Mouse (Mus musculus) T-helper 1 cell (primary cell): ENCODE results near the gene Ap2a2.
"Not testable (repeated sequence)": the region's sequence is repeated elsewhere in the genome, so short reads cannot be mapped to it uniquely, and the experiment has no call there.

Experiments used
- in situ Hi-C: fragments of 300-600 bp; cut with MboI, MseI; formaldehyde crosslinking; loops from one replicate; pipeline ENCODE4 v1.15.1; 2025; ENCODE audit warnings: high pct_unique_total_duplicates

The Ap2a2 gene

GRCm38 (mm10) chr7:141596971-141597370 is 35.0 kb downstream of the Ap2a2 start:
- in situ Hi-C loops = no loop called here

DNA sequence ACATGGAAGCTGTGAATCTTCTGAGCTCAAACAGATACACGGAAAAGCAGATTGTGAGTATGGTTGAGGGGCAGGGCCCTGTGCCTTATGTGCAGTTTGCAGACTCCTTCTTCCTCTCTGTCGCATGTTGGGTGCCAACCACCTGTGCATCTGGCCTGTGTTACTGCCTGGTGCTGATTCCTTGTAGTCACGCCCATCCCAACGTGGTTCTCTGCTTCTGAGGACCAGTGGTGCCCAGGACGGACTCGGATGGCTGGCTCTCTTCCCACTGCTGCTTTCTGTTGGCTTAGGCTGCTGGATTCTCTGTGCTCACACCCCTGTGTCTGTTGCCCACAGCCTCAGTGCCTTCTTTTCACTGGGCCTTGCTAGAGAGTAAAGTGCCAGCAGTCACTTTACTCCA is 35.6 kb downstream of the Ap2a2 start:
- in situ Hi-C loops = no loop called here

DNA sequence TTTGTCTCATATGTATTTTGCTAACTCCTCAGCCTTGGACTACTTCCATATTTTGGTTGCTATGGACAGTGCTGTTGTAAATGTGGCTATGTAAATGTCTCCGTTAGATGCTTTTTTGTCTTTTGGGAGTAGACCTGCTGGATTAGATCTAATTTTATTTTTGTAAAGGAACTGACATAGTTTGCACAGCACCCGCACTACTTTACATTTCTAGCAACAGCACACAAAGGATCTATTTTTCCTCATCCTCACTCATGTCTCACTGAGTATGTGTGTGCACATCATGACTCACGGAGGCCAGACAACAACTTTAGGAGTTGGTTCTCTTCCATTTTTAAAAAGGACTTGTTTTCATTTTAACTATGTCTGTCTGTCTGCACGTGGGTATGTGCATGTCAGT is 45.7 kb downstream of the Ap2a2 start:
- in situ Hi-C loops = no loop called here

DNA sequence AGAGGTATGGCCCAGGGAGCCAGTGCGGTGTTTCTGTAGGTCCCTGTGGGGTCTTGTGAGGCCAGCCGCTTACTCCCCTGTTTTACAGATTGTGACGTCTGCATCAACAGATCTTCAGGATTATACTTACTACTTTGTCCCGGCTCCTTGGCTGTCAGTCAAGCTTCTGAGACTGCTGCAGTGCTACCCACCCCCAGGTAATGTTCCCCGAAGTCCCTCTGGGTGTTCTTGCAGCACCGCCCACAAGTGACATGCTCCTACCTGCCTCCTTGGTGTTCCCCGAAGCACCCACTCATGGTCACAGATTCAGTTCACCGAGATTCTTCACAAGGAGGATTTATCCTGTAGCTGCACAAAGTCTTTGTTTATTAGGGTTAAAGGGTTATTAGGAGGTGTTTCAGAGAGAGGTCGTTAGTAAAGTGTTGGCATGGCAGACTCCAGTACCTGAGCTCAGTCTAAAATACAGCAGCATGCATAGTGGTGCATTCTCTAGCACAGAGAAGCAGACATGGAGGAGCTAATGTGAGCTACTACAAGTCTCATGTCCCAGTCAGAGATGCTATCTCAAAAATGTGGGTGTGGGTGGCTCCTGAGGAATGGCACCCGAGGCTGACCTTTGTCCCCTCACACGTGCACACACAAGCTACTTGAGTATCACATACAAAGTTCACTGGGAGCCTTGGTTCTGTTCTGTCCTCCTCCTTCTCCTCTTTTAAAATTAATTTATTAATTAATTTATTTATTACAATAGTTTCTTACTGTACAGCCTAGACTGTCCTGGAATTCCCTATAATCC is 47.9 kb downstream of the Ap2a2 start:
- in situ Hi-C loops = no loop called here

- in situ Hi-C loops = no loop called here
These were observed 49.9 kb downstream of the Ap2a2 start for GRCm38 (mm10) chr7:141611711-141612370.

DNA sequence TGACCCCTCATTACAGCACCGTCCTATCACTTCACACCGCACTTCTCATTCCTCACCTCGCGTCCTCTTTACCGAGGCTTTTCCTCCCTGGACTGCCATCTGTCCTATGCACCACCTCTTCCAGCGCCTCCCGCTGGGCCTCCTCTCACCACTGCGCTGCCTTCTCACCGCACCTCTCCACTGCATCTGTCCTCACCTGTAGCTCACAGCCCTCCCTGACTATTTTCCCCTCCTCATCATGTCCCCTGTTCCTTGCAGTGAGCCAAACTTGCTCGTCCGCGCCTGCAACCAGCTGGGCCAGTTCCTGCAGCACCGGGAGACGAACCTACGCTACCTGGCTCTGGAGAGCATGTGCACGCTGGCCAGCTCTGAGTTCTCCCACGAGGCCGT is 50.4 kb downstream of the Ap2a2 start:
- in situ Hi-C loops = no loop called here

DNA sequence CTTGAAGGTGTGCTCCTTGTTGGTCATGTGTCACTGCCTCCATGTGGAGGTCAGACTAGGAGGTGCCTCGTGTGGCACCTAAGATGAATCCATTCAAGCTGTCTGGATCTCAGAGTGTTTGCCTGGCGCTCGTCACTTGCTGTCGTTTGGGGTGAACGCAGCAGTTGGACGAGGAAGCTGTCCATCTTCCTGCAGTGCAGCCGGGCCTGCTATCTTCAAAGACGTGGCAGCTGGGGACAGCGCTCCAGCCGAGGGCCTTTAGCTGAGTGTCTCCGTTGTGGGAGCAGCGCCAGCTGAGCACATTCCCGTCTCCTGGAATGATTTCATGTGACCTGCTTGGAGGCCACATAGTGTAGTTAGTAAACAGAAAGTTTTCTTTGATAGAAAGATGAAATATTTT is 50.8 kb downstream of the Ap2a2 start:
- in situ Hi-C loops = no loop called here

DNA sequence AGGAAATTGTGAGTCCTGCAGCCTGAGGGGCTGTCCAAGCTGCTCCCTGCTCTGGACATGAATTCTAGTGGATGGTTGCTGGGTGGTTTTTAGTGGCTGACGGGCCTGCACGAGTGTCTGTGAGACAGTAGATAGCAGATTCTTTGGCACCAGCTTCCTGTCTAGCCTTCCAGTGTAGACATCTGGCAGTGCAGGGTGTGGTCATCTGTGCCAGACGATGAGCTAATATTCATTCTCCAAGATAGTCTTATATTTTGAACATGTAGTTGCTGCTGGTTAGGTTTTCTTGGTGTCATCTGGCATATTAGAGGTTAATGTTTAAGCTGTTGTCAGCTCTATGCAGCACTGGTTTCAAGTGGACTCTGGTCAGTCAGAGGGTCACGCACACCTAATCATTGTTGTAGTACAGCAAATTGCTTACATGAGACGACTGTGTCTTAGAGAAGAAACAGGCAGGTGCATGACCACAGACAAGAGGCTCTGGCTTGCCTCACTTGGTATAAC is 52.4 kb downstream of the Ap2a2 start:
- in situ Hi-C loops = no loop called here

DNA sequence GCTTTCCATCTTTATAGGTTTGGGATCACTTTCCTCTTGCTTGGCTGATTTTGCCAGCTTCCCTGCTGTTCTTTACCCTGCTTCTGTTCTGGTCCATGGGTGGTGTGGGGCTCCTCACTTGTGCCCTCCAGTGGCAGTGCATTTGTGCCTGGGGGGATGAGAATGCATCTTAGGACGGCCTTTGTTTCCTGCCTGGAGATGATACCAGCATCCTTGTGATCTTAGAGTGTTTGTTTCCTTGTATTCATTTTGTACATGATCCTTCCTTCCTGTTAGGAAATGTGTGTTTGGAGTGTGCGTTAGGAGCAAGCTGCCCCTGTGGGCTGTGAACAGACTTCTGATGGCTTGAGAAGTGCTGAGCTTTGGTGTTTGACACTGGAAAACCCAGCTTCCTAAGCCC is 62.2 kb downstream of the Ap2a2 start:
- in situ Hi-C loops = no loop called here

DNA sequence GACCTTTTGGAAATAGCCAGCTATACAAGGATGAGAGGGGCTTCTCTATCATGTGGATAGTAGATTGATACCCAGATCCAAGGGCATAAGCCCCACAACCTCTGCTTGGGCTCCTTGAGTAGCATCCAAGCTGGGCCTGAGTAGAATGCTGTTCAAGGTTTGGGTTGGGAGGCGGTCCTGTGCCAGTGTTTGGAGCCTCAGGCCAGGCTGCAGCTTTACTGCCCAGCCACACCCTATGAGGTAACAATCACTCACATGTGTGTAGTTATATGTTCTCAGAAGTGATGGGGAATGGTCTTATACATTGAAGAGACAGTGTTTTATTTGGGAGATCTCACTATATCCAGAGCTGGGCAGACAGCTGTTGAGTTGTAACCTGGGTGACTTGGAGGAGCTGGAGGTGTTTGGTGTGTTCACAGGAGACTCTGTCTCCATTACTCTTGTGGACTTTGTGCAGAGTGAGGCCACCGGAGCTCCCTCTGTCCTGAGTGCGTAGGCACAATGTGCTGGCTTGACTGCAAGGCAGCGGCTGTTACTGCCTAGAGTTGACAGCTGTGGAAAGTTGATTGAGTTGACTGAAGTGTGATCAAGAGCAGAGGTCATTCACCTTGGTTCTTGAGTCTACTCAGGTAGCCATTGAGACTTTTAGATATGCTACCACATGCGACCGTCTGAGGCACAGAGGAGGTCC is 63.3 kb downstream of the Ap2a2 start:
- in situ Hi-C loops = no loop called here

- in situ Hi-C loops = no loop called here
These were observed 66.0 kb downstream of the Ap2a2 start for GRCm38 (mm10) chr7:141628018-141628417.

GRCm38 (mm10) chr7:141629241-141629640 is 67.3 kb downstream of the Ap2a2 start:
- in situ Hi-C loops = no loop called here

DNA sequence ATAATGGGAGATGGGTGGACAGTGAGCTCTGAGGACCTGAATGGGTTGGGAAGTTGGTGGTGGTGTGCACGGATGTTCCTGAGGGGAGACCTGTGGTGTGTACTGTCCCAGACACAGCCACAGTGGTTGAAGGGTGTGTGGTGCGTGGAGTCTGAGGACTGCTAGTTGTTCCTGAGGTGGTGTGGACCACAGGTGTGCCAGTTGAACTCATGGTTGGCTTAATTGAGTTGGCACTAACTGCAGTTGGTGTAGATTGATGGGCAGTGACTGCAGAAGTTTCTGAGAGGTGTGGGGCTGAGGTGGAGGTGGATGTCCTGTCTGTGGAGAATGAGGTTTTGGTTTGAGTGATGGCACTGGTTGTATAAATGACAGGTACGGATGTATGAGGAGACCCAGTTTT is 76.1 kb downstream of the Ap2a2 start:
- in situ Hi-C loops = not testable (repeated sequence)

- in situ Hi-C loops = not testable (repeated sequence)
These were observed 76.8 kb downstream of the Ap2a2 start for GRCm38 (mm10) chr7:141638513-141639334.

DNA sequence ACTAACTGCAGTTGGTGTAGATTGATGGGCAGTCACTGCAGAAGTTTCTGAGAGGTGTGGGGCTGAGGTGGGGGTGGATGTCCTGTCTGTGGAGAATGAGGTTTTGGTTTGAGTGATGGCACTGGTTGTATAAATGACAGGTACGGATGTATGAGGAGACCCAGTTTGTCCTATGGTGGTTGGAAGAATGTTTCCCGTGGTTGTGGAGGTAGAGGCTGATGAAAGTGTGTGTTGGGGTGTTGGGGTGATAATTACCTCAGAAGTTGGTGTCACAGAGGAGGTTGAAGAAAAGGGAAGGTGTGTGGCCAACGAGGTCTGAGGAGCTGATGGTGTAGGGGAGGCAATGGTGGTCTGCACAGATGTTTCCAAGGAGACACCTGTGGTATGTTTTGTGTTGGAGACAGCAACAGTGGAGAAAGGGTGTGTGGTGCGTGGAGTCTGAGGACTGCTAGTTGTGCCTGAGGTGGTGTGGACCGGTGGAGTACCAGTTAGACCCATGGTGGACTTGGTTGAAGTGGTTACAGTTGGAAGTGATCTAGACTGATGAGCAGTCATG is 77.4 kb downstream of the Ap2a2 start:
- in situ Hi-C loops = not testable (repeated sequence)

- in situ Hi-C loops = loop anchor here (10.0 kb wide), 1 partner anchor 102 kb away; no protein-coding TSS in a partner anchor
These were observed 80.4 kb downstream of the Ap2a2 start for GRCm38 (mm10) chr7:141642375-141642774.

DNA sequence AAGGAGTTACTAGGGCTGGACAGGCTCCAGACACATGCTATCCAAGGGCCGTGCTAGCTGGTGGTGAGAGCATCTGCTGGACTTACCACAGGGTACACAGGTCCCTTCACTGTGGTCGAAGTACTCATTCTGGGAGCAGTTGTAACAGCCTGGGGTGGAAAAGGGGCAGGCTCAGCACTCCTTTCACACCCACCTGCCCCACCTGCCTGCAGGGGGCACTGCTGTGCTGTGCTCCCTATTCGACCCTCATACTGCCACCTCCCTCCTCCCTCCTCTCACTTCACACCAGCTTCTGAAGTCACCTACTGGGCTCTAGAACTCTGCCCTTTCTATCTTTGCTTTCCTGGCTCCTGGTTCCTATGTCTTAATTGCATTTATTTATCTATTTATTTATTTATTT is 81.2 kb downstream of the Ap2a2 start:
- in situ Hi-C loops = loop anchor here (10.0 kb wide), 1 partner anchor 102 kb away; no protein-coding TSS in a partner anchor

DNA sequence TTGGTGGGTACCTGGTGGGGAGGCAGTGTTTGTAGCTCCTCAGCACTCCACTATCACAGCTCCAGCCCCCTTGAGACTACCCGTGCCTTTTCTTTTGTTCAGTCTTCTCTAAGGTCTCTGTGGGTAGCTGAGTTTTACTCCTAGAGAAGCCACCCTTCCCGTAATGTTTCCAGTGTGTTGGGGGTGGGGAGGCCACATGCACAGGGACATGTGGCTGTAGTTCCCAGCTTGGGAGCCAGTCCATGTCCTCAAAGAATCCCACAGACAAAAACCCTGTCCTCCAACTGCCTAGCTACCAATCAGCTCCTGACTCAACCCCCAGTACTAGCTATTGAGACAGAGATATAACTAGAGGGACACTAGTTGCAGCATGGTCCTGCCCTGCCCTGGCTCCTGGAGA is 85.1 kb downstream of the Ap2a2 start:
- in situ Hi-C loops = loop anchor here (10.0 kb wide), 1 partner anchor 98 kb away; no protein-coding TSS in a partner anchor

- in situ Hi-C loops = loop anchor here (10.0 kb wide), 1 partner anchor 97 kb away; no protein-coding TSS in a partner anchor
These were observed 85.8 kb downstream of the Ap2a2 start for GRCm38 (mm10) chr7:141647815-141648214.

- in situ Hi-C loops = loop anchor here (25.0 kb wide), 1 partner anchor 1435 kb away; the partner anchor contains the start of gene Trpm5
These were observed 90.2 kb downstream of the Ap2a2 start for GRCm38 (mm10) chr7:141652191-141652590.

GRCm38 (mm10) chr7:141660346-141660745 is 98.4 kb downstream of the Ap2a2 start:
- in situ Hi-C loops = loop anchor here (25.0 kb wide), 1 partner anchor 1427 kb away; the partner anchor contains the start of gene Trpm5
